Mouse (Mus musculus) Patski (cell line): ENCODE measurements around the gene Obsl1. TPM values are rescaled to one million over a fixed set of nuclear protein-coding genes. Genes with fewer than 3 reads are reported as not detected.

Experiments
- ATAC-seq: fragments of 100-300 bp; one replicate; pipeline ENCODE4 v1.8.0; 2021
- CTCF ChIA-PET: fragments of 350-600 bp; sonication (Branson Sonifier 250); formaldehyde crosslinking; loops from one replicate; lab custom pipeline; 2022; ENCODE audit warnings: inconsistent platforms; lab: Charles Lee
- POLR2A ChIA-PET: fragments of 350-600 bp; sonication (Branson Sonifier 250); formaldehyde crosslinking; loops from one replicate; lab custom pipeline; 2022; ENCODE audit warnings: antibody characterized with exemption, inconsistent platforms; lab: Charles Lee
- DNase-seq: peaks from one replicate; pipeline ENCODE4 v3.0.0-alpha.2; 2011; ENCODE audit warnings: low read depth, low spot score
- H3K27me3 ChIP-seq: fragments of 371-371 bp; one replicate; pipeline ENCODE4 v1.5.1; 2021
- CTCF ChIP-seq: fragments of 100-300 bp; IDR thresholded peaks from one replicate; pipeline ENCODE4 v1.5.1; 2021
- in situ Hi-C: fragments of 300-500 bp; cut with MboI; formaldehyde crosslinking; loops from 3 replicates; pipeline ENCODE4 v1.11.1; 2018; ENCODE audit warnings: low pct_unique_long_range_greater_than_20kb, mixed read lengths
- polyA plus RNA-seq: library from polyadenylated mRNA; unstranded; gene quantifications from one replicate; pipeline ENCODE4 v1.2.3, GENCODE M21; 2021

The Obsl1 gene
- polyA plus RNA-seq, 1 experiment from 2014 or later, result 33.3 TPM

- no peak for TF ChIP-seq CTCF
- CTCF ChIA-PET, result interaction anchor here (0.8 to 3.9 kb wide), 4 partner anchors 10 to 104 kb away, joined by 3 to 31 read pairs (median 4); no protein-coding TSS in a partner anchor
- DNase-seq, result no peak
- H3K27me3 ChIP-seq, result peaks cover 33% of the 10 kb centered on the region
- ATAC-seq, result peak; percentile 29
- POLR2A ChIA-PET, result interaction anchor here (2.3 kb wide), 1 partner anchor 11 kb away, joined by 7 read pairs; no protein-coding TSS in a partner anchor
- in situ Hi-C loops, result no loop called here
Measured at GRCm38 (mm10) chr1:75447265-75448051, 58.8 kb downstream of the Obsl1 start.

- no peak for DNase-seq
- no peak for ATAC-seq
- CTCF ChIA-PET, result interaction anchor here (0.7 to 3.9 kb wide), 5 partner anchors 10 to 90 kb away, joined by 3 to 31 read pairs (median 3); no protein-coding TSS in a partner anchor
- peaks cover 29% of the 10 kb centered on the region for H3K27me3 ChIP-seq
- POLR2A ChIA-PET, result interaction anchor here (1.3 to 2.3 kb wide), 2 partner anchors 10 to 12 kb away, joined by 4 to 7 read pairs; no protein-coding TSS in a partner anchor
- no peak for TF ChIP-seq CTCF
- in situ Hi-C loops, result no loop called here
Measured at GRCm38 (mm10) chr1:75446656-75447055, 59.6 kb downstream of the Obsl1 start.

GRCm38 (mm10) chr1:75445751-75446611 lies 60.3 kb downstream of the Obsl1 start:
- DNase-seq (no peak), ATAC-seq (peak; percentile 61)
- peaks cover 24% of the 10 kb centered on the region for H3K27me3 ChIP-seq
- ChIA-PET POLR2A (interaction anchor here (1.3 to 2.3 kb wide), 2 partner anchors 10 to 12 kb away, joined by 4 to 7 read pairs; no protein-coding TSS in a partner anchor), CTCF (interaction anchor here (0.7 to 3.9 kb wide), 6 partner anchors 10 to 89 kb away, joined by 3 to 31 read pairs (median 3); no protein-coding TSS in a partner anchor)
- no peak for TF ChIP-seq CTCF
- in situ Hi-C loops, result no loop called here

- DNase-seq (no peak), ATAC-seq (no peak)
- ChIA-PET POLR2A (interaction anchor here (0.8 kb wide), 1 partner anchor 23 kb away, joined by 3 read pairs; no protein-coding TSS in a partner anchor), CTCF (interaction anchor here (0.7 to 4.0 kb wide), 3 partner anchors 22 to 101 kb away, joined by 3 to 27 read pairs (median 8); no protein-coding TSS in a partner anchor)
- in situ Hi-C loops, result no loop called here
- H3K27me3 ChIP-seq, result peaks cover 17% of the 10 kb centered on the region
- TF ChIP-seq CTCF, result no peak
Measured at GRCm38 (mm10) chr1:75445141-75445701, 61.0 kb downstream of the Obsl1 start.

- TF ChIP-seq CTCF, result no peak
- ChIA-PET POLR2A (interaction anchor here (1.5 kb wide), 1 partner anchor 14 kb away, joined by 4 read pairs; no protein-coding TSS in a partner anchor), CTCF (interaction anchor here (1.7 to 4.0 kb wide), 3 partner anchors 23 to 100 kb away, joined by 6 to 27 read pairs (median 8); no protein-coding TSS in a partner anchor)
- in situ Hi-C loops, result no loop called here
- DNase-seq (no peak), ATAC-seq (no peak)
- peaks cover 6% of the 10 kb centered on the region for H3K27me3 ChIP-seq
Measured at GRCm38 (mm10) chr1:75444208-75444607, 62.0 kb downstream of the Obsl1 start.

GRCm38 (mm10) chr1:75443247-75444024 lies 62.8 kb downstream of the Obsl1 start:
- ChIA-PET CTCF (interaction anchor here (0.8 to 4.0 kb wide), 5 partner anchors 11 to 100 kb away, joined by 4 to 27 read pairs (median 6); no protein-coding TSS in a partner anchor), POLR2A (interaction anchor here (0.8 to 1.5 kb wide), 2 partner anchors 15 to 24 kb away, joined by 4 read pairs; no protein-coding TSS in a partner anchor)
- DNase-seq, result no peak
- in situ Hi-C loops, result no loop called here
- H3K27me3 ChIP-seq, result no peaks in the 10 kb centered on the region
- no peak for ATAC-seq
- TF ChIP-seq CTCF, result no peak

GRCm38 (mm10) chr1:75442811-75443210 lies 63.4 kb downstream of the Obsl1 start:
- H3K27me3 ChIP-seq, result no peaks in the 10 kb centered on the region
- ChIA-PET POLR2A (interaction anchor here (0.8 to 1.5 kb wide), 2 partner anchors 15 to 24 kb away, joined by 4 read pairs; no protein-coding TSS in a partner anchor), CTCF (interaction anchor here (0.8 to 4.0 kb wide), 5 partner anchors 12 to 100 kb away, joined by 4 to 27 read pairs (median 6); no protein-coding TSS in a partner anchor)
- no peak for TF ChIP-seq CTCF
- in situ Hi-C loops, result no loop called here
- ATAC-seq (no peak), DNase-seq (no peak)

GRCm38 (mm10) chr1:75442171-75442570 lies 64.1 kb downstream of the Obsl1 start:
- DNase-seq, result no peak
- POLR2A ChIA-PET, result interaction anchor here (0.8 kb wide), 1 partner anchor 25 kb away, joined by 4 read pairs; no protein-coding TSS in a partner anchor
- in situ Hi-C loops, result no loop called here
- no peak for ATAC-seq
- TF ChIP-seq CTCF, result no peak
- no peaks in the 10 kb centered on the region for H3K27me3 ChIP-seq
- CTCF ChIA-PET, result interaction anchor here (1.1 to 4.0 kb wide), 4 partner anchors 12 to 99 kb away, joined by 4 to 27 read pairs (median 6); no protein-coding TSS in a partner anchor
